Mouse (Mus musculus): Measurements from ENCODE around the gene Stn1. TPM values are rescaled to one million over a fixed set of nuclear protein-coding genes. Genes with fewer than 3 reads are reported as not detected.

Stn1 gene
- total RNA-seq, 2 experiments from 2014 or later, result 5.8 to 6.0 TPM

DNA sequence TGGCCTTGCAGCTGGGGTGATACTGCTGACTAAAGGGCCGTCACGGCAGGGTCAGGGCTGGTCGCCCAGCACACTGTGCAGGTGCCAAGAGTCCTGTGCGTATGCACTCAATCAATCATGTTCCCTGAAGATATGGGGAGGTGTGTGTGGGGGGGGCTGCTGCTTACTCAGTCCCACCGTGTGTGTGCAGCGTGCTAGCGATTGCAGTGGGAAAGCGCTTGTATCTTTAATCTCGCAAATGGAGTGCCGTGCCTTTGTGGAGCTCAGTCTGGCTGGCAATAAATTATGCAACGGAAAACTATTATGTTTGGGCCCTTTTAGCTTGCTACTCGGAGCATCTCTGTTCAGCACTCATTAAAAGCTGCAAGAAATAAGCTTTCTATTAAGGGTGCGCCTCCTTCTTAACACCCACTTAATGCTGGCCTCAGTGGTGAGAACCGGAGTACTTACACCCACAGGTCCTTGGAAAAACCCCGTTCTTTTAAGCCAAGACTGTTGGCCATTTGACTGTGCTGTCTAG lies 64.4 kb downstream of the Stn1 start:
- peak; percentile 64 for DNase-seq

DNA sequence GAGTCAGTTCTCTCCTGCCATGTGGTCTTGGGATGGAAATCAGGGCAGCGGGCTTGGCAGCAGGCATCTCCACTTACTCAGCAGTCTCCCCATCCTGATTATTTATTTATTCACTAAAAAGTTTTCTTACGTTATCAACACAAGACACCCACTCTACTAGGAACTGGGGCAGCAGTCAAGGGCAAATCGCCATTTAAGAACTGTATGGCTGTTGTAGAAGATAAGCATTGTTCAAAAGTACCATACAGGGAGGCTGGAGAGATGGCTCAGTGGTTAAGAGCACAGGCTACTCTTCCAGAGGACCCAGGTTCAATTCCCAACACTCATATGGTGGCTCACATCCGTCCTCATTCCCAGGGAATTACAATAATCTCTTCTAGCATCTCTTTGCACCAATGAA lies 65.5 kb downstream of the Stn1 start:
- DNase-seq, result no peak

DNA sequence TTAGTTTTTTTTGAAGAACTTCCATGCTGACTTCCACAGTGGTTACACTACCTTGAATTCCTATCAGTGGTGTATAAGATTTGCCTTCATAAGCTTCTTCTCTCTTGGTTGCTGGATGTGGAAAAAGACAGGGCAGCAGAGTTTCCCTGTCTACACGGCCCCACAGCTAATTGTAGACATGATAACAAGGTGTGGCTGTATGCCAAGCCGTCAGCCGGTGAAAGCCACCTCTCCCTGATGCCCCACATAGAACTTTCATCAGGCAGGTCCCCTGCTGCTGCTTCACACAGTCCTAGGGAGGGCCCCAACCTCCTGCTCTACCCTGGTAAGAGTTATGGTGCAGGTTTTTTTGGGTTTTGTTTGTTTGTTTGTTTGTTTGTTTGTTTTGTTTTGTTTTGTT lies 68.6 kb downstream of the Stn1 start:
- DNase-seq, result no peak

DNA sequence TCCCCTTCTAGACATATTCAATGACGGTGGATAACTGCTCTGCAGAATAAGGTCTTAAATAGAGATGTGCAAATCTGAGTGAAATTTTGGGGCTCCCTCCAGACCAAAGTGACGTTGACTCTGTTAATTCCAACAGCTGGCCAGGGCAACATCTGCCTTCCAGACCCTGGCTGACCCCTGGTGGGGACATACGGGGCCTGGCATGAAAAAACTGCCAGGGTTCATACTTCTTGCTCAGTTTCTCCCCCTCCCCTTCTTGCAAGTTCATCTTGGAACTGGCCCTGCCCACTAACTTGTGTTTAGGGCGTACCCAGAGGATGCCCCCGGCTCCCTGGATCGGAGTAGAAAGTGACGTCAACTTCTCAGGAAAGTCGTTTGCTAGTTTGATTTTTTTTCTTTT lies 70.5 kb downstream of the Stn1 start:
- DNase-seq, result no peak

DNA sequence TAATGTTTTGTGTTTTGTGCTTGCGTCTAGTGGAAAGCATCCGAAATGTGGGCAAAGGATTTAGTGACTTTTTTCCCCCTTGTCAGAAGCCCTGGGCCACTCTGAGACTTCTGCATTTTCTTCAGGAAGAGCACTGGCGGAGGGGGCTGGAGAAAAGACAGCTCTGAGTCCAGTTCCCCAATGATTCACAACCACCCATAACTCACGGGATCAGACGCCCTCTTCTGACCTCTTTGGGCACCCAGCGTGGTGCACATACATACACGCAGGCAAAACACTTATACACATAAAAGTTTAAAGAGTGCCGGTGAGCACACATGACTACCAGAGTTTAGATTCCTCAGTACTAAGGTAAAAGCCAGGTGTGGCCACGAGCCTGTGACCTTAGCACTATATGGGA lies 71.8 kb downstream of the Stn1 start:
- no peak for DNase-seq

DNA sequence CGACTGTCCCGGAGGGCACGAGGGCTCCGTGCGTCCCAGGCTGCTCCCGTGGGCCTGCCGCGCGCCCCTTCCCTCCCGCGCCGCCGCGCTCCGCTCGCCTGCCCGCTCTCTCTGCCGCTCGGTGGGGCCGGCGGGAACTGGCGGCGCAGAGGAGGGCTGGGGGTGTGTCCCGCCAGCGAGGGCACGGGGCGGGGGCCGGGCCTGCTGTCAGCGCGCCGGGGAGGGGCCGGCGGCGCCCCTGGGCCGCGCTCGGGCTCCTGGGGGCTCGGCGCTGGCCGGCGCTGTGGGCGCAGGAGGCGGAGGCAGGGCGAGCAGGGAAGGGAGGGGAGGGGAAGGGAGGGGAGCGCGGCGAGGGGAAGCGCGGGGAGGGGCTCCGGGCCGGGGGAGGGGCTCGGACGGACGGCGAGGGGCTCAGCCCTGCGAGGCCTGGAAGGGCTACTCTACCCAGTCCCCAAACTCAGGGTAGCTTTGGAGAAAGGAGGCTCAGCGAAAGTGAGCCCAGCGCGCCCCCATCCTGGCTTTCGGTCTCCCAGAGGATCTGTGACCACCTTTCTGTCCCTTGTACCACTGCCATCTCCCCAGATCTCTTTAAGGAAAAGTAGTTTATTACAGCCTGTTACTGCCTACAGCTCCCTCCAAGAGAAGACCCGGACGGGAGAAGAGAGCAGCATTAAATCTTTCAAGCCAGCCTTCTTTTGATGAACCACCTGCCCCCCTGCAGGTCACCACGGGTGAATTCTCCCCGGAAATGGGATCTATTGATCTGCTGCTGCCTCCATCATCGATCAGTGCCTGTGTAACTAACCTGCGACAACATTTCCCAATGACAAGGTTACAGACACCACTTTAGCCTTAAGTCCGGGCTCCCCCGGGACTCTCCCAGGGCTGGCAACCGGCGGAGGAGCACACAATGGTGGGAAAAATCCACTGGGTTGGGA lies 72.7 kb downstream of the Stn1 start, which contains the start of gene Sh3pxd2a:
Gene Sh3pxd2a (minus strand): TSS at position 98 of the 938 bp plus-strand sequence.
- DNase-seq, result peak; percentile 75

DNA sequence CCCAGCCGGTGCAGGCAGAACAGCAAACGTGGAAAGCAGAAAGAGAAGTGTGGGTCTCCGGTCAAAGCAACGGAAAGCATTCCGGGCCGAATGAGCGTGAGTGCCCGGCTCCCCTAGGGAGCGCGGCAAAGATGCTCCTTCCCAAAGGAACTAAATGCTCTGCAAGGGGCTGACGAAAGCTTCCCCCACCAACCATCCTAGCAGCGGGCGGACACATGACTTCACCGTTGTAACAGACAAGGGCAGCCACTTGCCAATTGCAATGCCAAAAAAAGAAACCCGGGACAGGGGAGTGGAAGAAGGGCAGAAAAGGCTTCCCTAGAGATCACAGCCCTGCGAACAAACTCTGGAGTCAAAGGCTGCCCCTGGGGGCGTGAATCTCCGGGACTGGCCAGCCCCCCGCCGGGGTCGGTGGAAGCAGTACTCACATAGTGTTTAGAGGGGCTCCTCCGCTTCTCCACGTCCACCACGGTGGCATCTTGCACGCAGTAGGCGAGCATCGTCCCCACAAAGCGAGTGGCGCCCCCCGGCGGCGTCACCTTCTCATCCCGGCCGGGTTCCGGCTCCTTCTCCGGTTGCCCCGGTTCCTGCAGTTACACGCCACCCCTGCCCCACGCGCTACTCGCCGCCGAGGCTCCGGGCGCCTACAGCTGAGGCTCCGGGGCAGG lies 73.5 kb downstream of the Stn1 start:
- peak; percentile 84 for DNase-seq

DNA sequence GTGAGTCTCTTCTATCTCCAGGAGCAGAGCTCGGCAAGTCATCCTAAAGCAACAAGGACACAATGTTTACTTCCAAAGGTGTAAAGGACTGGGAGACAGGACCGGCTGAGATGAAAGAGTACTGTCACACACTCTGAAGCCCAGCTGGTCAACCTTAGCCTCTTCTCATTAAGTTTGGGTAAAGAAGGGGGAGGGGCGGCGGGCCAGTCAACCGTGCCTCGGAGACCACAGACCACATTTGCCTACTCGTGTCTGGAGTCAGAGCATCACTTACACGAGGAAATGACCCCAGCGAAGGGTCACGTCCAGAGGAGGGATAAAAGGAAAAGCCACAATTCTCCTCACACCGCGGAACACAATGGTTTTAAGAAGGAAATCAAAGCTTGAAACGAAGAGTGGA lies 74.1 kb downstream of the Stn1 start:
- DNase-seq, result no peak

DNA sequence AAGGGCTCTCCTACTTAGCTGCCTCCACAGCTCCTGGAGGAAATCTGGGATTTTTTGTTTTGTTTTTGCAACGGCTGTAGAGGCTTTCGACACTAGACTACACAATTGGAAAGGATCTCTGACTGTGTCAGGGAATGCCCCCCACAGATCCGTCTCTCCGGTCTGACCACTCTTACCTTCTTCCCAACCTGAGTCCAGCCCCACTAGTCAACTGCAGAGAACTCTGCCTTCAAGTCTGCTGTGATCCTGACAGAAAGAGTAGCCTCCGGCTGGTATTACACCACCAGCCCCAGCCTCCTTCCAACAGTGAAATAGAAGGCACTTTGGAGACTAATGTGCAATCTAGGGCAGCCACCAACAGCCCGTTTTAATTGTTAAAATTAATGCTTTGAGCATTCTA lies 74.6 kb downstream of the Stn1 start:
- no peak for DNase-seq

DNA sequence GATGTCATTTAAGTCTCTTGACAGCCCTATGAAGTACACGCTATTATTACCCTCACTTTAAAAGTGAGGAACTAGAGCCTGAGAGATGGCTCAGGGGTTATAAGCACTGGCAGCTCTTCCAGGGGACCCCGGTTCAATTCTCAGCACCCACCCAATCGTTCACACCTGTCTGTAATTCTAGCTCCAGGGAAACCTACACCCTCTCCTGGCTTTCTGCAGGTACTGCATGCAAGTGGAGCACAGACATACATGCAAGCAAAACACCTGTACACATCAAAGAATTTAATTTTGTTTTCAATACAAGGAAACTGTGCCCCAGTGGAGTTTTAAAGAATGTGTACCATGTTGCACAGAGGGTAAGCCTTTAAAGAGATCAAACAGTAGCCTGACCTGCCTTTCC lies 75.5 kb downstream of the Stn1 start:
- DNase-seq, result no peak

DNA sequence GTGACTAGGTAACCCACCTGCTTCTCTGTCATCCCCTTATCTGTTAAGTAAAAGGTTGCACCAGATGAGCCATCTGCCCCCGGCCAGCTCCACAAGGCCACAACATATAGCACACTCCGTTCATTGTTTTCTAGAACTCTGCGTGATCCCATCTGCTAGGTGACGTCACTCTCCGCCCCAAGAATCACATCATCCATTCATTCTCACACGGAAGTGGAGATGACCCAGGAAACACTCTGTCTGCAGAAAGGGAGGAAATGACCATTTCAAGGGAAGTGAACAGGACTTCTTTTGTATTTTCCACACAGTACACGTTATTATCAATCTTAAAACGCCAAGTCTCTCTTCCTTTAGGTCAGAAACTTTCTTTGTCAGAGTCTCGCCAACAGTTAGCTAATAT lies 75.9 kb downstream of the Stn1 start:
- DNase-seq, result no peak

DNA sequence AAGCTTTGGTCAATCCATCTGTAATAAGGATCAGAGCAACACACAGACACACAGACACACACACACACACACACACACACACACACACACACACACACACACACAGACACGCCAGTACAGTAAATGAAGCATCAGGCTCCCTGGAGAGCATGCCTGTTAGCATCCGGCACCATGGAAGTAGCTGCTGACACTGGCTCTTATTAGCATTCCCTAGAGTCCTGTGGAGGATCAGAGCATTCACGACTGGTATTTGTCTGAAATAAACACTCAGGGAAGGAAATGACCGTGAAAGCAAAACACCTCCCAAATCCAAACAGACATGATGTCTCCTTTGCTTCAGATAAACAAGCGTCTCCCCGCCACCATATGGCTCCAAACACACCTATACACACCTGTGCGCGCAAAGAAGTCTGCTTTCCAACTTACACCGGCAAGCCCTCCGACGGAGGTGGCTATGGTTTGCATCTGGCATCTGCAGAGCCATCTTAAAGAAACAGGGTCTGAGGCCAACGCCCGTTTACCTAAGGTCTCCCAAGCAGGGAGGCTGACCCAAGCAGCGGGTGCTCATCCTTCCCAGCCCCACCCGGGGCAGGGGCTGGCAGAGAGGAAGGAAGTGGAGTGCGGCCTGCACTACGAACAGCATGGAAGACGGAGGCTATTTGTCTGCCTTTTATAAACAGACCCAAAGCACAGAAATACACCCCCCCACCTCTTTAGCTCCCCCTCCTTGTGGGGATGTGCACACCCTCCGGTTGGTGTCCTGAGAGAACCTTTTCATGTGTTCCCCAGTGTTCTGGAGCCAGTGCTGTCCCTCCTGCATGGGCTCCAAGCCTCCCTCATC lies 77.0 kb downstream of the Stn1 start:
- no peak for DNase-seq

DNA sequence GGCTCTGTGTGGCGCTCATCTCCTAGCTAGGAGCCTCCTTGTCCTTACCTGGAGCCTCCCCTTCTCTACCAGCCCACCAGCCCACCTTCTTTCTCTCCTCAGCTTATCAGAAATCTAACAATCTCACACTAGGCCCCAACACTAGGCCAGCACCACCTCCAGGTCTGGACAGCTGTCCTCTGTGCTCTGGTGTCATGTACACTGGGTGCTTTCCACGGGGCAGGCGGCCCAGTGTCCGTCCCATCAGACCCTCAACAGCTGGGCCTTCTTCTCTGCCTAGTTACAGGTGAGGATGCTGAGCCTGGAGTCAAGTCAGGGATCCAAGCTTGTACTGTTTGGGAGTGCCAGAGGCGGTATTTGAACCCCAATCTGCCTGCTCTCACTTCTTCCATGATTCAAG lies 78.1 kb downstream of the Stn1 start:
- DNase-seq, result no peak

DNA sequence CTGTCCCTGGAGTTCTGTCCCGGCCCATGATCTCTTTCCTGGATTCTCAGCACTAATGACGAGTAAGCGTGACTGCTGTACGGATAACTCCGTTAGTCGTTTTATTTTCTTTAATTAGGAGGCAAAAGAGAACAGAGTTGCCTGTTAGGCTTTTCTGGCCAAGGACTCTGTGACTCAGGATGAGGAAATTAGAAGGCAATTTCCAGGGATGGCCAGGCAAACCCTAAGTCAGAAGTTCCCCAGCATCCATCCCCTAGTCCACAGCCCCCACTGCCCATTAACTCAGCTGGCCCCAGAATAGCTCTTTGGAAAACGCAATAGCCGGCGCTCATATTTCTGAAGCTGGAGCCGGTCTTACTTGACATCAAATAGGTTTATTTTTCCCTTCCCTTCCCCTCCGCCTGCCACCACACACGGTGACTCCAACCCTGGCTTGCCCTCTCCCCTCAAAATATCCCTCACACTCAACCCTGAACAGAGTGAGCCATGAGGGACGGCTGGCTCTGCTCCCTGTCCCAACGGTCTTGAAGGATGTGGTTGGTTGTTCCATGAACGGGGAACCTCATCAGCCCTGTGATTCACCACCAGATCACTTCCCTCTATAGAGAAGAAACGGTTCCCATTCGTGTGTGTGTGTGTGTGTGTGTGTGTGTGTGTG lies 78.7 kb downstream of the Stn1 start:
- DNase-seq, result peak; percentile 75

DNA sequence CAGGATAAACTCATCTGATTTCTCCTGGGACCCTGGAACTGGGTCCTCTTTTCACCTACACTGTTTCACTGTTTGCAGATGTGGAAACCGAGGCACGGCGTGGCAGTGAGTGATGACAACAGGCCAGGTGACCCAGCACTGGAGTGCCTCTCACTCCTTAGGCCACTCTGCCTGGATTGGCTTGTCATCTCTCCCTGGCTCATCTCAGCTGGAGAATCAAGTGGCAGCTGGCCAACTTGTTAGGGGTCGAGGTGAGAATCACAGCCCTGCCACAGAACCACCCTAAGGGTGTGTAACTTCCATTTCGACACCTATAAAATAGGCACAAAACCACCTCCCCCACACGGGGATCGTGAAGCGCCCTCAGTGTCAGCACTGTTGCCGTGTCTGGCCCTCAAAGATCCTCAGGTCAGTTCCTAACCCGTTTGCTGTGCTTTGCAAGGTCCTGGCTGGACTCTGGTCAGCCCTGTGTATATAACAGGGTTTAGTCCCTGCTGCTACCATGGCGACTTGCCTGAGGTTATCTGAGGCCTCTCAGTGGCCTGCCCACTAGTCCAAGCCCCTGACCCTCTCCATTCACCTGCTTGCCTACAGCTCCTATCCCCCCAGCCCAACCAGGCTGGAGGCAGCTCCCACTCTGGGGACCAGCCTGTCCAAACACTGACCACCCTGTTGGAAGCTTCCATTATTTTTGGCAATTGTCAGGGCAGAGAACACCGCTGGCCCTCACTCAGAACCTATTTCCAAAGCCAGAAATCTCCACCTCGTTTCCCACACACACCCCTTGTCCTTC lies 79.4 kb downstream of the Stn1 start:
- DNase-seq, result peak; percentile 68

DNA sequence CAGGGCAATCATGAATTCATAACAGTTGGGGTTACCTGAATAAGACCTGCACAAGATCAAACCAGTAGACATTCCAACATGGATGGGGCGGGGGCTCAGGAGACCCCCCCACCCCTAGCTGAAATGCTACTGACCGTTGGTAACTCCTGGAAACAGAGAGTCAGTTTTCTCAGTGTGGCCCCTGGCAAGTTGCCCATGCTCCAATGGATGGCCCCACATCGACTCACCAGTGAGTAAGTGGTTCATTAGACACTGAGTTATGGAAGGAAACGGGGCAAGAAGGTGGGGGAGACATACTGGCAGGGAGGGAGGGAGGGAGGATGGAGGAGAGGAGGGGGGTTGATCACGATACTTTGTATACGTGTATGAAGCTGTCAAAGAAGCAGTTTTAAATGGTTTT lies 81.3 kb downstream of the Stn1 start:
- DNase-seq, result no peak

DNA sequence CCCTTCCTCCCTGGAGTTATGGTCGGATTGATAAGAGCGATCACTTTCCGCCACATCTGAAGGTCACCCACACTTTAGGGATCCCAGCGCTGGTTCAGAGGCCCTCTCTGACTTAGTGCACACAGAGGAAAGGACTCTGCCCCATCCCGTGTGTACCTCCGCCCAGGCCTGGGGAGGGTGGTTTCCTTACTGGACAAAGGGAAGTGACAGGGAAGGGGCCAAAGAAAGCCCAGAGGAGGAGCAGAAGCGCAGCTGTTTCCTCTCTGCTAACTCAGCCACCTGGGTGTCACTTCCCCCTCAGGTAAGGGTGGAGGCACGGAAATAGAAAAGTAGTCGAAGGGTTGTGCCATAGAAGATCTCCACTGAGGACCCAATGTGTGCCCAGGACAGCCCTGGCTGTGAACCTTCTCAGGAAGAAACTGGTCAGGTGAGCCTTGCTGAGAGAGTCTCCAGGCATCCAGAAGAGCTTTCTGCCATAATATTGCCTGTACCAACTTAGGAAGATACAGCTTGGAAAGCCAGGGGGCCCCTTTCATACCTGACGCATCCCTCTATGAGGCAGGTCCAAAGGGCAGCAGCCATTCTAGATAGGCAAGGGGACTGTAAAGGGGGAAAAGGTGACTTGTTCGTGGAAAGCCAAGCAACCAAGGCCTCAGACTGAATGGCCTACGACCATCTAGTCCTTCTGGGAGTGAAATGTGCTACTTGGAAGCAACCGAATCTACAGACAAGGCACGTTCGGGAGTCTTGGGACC lies 82.1 kb downstream of the Stn1 start:
- DNase-seq, result peak; percentile 55

DNA sequence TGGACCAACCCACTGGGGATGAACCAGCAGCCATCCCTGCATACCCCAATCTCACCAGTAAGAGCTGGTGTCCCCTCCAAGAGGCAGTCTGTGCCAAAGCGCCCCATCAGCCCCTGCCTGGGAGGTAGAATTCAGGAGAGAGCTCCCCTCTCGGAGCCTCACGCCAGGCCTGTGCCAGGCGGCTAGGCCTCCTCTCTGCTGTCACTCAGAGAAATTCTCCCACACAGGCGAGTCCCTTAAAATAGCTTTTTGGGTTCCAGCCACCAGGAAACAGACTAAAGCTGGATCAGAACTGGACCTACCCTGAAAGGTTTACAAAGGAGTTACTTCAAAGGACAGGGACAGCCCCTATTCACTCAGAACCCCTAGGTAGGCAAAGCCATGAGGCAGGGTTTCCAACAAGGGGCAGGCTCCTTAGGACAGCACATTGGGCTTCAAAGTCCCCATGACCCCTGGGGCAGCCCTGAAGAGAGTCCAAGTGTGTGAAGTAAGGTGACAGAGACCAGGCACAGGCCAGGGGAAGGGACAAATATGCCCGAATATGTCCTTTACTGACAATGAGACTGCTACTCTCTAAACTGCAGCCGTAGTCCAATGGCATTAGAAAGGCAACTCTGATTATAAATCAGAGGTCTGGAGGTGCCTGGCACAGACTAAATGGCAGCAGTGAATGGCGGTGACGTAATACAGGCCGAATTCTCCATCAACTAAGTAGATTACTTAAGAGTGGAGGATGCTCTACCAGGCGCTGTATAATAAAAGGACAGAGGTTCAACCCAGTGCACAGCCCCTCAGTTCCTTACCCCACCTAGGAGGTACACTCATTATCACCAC lies 82.9 kb downstream of the Stn1 start:
- peak; percentile 69 for DNase-seq

DNA sequence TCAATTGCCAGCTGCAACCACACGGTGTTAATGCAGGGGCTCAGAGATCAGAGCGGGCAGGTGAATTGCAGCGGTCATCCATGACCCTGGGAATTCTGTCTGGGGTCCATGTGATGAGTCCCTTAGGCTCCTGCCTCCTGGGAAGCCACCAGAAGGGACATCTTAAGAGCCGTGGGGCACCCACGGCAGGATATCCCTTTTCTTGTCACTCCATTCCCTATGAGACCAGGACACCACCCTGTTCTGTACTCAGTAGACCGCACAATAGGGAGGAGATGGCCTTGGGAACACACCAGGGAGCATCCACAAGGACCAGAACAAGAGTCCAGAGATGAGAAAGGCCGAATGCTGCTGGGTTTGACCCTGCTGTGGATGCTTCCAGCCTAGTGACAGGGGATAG lies 84.0 kb downstream of the Stn1 start:
- no peak for DNase-seq

Data from gastrocnemius, postnatal 25 days (tissue).